21 mouse cellular contexts compared by ENCODE assay signal in genomic region chr11:115590526-115591075, GRCm38 (mm10). TPM values are rescaled to one million over a fixed set of nuclear protein-coding genes. Genes with fewer than 3 reads are reported as not detected.
DNase-seq lines count a peak whose midpoint lies in the region; ATAC-seq and TF ChIP-seq lines count a peak whose summit lies in the region.
"Had no signal": no experiment of that assay in that cellular context is flagged by ENCODE, and none has a peak within 500 bp of the region (broad histone marks: within the 10 kb centered on the region; RNA-seq: fewer than 3 reads in every experiment).

No protein-coding gene starts in this region.

- no peak overlapping the region for H3K9ac ChIP-seq in lung, embryonic 15.5 days
- H3K9ac ChIP-seq: embryonic facial prominence, embryonic 13.5 days; heart, embryonic 15.5 days; hindbrain, embryonic 13.5 days had no signal

- no peak overlapping the region for H3K4me2 ChIP-seq in lung, embryonic 15.5 days
- H3K4me2 ChIP-seq: embryonic facial prominence, embryonic 13.5 days; heart, embryonic 11.5 days; heart, embryonic 15.5 days; hindbrain, embryonic 13.5 days had no signal

- H3K27ac ChIP-seq in gastrocnemius, adult 2 months = peak overlapping the region; percentile 73
- H3K27ac ChIP-seq in lung, embryonic 15.5 days = no peak overlapping the region
- H3K27ac ChIP-seq: embryonic facial prominence, embryonic 13.5 days; heart, embryonic 15.5 days; hindbrain, embryonic 13.5 days; hindbrain, postnatal 0 days had no signal

- WGBS in lung, embryonic 15.5 days = 85% methylated on average over 2 of the region's 2 CpGs

- H3K4me1 ChIP-seq in lung, embryonic 15.5 days = no peaks in the 10 kb centered on the region
- peaks cover 77% of the 10 kb centered on the region for H3K4me1 ChIP-seq in E14TG2a.4 (replicated peaks; ENCODE audit: low read depth, low read length)
- H3K4me1 ChIP-seq: embryonic facial prominence, embryonic 13.5 days; heart, embryonic 15.5 days; hindbrain, embryonic 13.5 days had no signal

- no peak overlapping the region for H3K4me3 ChIP-seq in gastrocnemius, adult 2 months
- no peak overlapping the region for H3K4me3 ChIP-seq in lung, embryonic 15.5 days
- H3K4me3 ChIP-seq in E14TG2a.4 (replicated peaks; ENCODE audit: low read length) = peak overlapping the region; percentile 46
- H3K4me3 ChIP-seq: embryonic facial prominence, embryonic 13.5 days; heart, embryonic 15.5 days; hindbrain, embryonic 13.5 days had no signal

- no peak for DNase-seq in gastrocnemius, adult 2 months
- DNase-seq in gastrocnemius, postnatal 36 days = no peak
- DNase-seq in lung, postnatal 25 days (ENCODE audit: low spot score) = no peak
- peak; percentile 64 for DNase-seq in R1 (ENCODE audit: low read depth, low spot score)
- DNase-seq: adrenal gland, postnatal 10 days; cerebellum, adult 11-12 months; cerebellum, adult 9-11 months; cerebellum, postnatal 36 days; heart, adult 18-20 months; heart, postnatal 14 days; kidney, adult 18-20 months had no signal

- ATAC-seq in lung, embryonic 15.5 days (ENCODE audit: borderline replicate concordance, extremely low read depth, low FRiP score, low TSS enrichment) = peak; percentile 31; the same call in 1 of the 2 replicates
- no peak for ATAC-seq in frontal cortex, adult (ENCODE audit: low TSS enrichment)
- ATAC-seq: forebrain, embryonic 14.5 days; hindbrain, postnatal 0 days; Patski had no signal

- no peak for TF ChIP-seq CTCF in gastrocnemius, adult 2 months (IDR thresholded peaks at IDR 0.05)
- peak; percentile 16; the same call in 1 of the 2 replicates for TF ChIP-seq CTCF in E14TG2a.4 (conservative IDR thresholded peaks at IDR 0.05; ENCODE audit: low read length)

- no peaks in the 10 kb centered on the region for H3K9me3 ChIP-seq in lung, embryonic 15.5 days
- H3K9me3 ChIP-seq in E14TG2a.4 (ENCODE audit: low read length) = no peaks in the 10 kb centered on the region
- H3K9me3 ChIP-seq: embryonic facial prominence, embryonic 13.5 days; heart, embryonic 15.5 days; hindbrain, embryonic 13.5 days had no signal

- H3K36me3 ChIP-seq in lung, embryonic 15.5 days = peaks cover 90% of the 10 kb centered on the region
- H3K36me3 ChIP-seq in E14TG2a.4 (ENCODE audit: insufficient read depth, low read length) = peaks cover 97% of the 10 kb centered on the region

- intact Hi-C loops in gastrocnemius, adult 2 months (cut with DNase I) = no loop called here
- intact Hi-C loops in gastrocnemius, postnatal 36 days (cut with DNase I) = no loop called here

- H3K27me3 ChIP-seq in lung, embryonic 15.5 days = no peaks in the 10 kb centered on the region
- H3K27me3 ChIP-seq in E14TG2a.4 (ENCODE audit: insufficient read depth, low read length) = no peaks in the 10 kb centered on the region
- H3K27me3 ChIP-seq: embryonic facial prominence, embryonic 13.5 days; heart, embryonic 15.5 days; hindbrain, embryonic 13.5 days; Patski had no signal

RNA-seq across cellular contexts. Expression of gene Mrps7, which starts 13.1 kb away (rescaled TPM):
- 10 to 100 TPM; 66.8 to 88.5 TPM for total RNA-seq in gastrocnemius, adult 2 months (2021)
- total RNA-seq in gastrocnemius, postnatal 36 days (2021) = 10 to 100 TPM; 66.8 to 72.4 TPM
- 83.9 and 85.0 TPM in 2 replicates for polyA plus RNA-seq in lung, embryonic 15.5 days (2015; fragmentation: Nextera tagmentation; extraction: Ambion mirVana)

RNA-seq across cellular contexts. Expression of gene Gga3, which starts 13.2 kb away (rescaled TPM):
- total RNA-seq in gastrocnemius, adult 2 months (2021) = 10 to 100 TPM; 18.8 to 20.7 TPM
- total RNA-seq in gastrocnemius, postnatal 36 days (2021) = 10 to 100 TPM; 12.5 to 13.0 TPM
- polyA plus RNA-seq in lung, embryonic 15.5 days (2015; fragmentation: Nextera tagmentation; extraction: Ambion mirVana) = 15.6 and 18.1 TPM in 2 replicates

RNA-seq across cellular contexts. Expression of gene Mif4gd, which starts 22.2 kb away (rescaled TPM):
- total RNA-seq in gastrocnemius, adult 2 months (2021) = 10 to 100 TPM; 46.0 to 55.0 TPM
- total RNA-seq in gastrocnemius, postnatal 36 days (2021) = 10 to 100 TPM; 41.8 to 45.8 TPM
- polyA plus RNA-seq in lung, embryonic 15.5 days (2015; fragmentation: Nextera tagmentation; extraction: Ambion mirVana) = 29.5 and 32.3 TPM in 2 replicates

RNA-seq across cellular contexts. Expression of gene Nup85, which starts 26.4 kb away (rescaled TPM):
- total RNA-seq in gastrocnemius, adult 2 months (2021) = 10 to 100 TPM; 17.2 to 18.6 TPM
- 10 to 100 TPM; 15.8 to 20.8 TPM for total RNA-seq in gastrocnemius, postnatal 36 days (2021)
- 190 and 192 TPM in 2 replicates for polyA plus RNA-seq in lung, embryonic 15.5 days (2015; fragmentation: Nextera tagmentation; extraction: Ambion mirVana)

RNA-seq across cellular contexts. Expression of gene Slc25a19, which starts 37.5 kb away (rescaled TPM):
- 10 to 100 TPM; 43.1 to 51.5 TPM for total RNA-seq in gastrocnemius, adult 2 months (2021)
- 10 to 100 TPM; 44.4 to 46.8 TPM for total RNA-seq in gastrocnemius, postnatal 36 days (2021)
- 19.6 and 20.9 TPM in 2 replicates for polyA plus RNA-seq in lung, embryonic 15.5 days (2015; fragmentation: Nextera tagmentation; extraction: Ambion mirVana)
